Mouse (Mus musculus): ENCODE data around the gene Cxcl5. TPM values are rescaled to one million over a fixed set of nuclear protein-coding genes. Genes with fewer than 3 reads are reported as not detected.
"Not testable (repeated sequence)": the region's sequence is repeated elsewhere in the genome, so short reads cannot be mapped to it uniquely, and the experiment has no call there.

Gene Cxcl5
- total and polyA plus RNA-seq, 2 experiments from 2014 or later = 0.28 TPM; not detected in 1

DNA sequence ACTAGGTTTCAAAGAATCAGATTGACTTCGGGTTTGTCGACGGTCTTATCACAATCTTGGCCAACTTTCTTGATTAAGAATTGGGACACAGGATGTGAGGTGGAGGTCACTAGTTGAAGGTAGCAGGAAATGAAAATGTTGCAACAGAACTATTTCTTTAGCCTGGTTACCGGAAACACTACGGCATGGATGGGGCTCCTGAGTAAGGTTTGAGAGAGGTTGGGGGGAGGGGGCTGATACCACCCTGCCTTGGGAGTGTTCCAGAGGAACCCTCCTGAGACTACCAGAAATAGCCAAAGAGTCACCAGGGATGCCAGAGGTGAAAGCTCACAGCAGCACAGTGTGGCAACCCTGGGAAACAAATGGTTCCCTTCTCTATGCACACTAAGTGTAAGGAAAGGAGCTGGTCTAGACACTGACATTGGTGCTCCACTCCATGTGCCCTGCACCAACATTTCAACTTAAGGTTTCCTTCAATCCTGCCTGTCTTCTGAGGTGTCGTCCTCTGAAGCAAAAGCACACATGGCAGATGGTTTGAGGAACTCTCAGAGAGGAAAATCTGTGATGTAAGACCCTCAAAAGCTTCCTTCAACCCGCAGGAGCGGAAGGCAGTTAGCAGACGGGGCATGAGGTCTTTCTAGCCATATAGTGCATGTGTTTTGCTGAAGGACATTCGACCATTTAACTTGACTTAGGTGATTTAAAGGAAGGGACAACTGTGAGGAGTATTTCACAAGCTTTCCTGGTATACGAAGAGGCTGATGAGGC, 30.3 kb downstream of the Cxcl5 start:
- Histone ChIP-seq H3K27ac (ENCODE audit: low read depth, low read length) (no peak overlapping the region), H3K4me1 (ENCODE audit: insufficient read depth, low read length) (peaks cover 3% of the 10 kb centered on the region), H3K4me2 (ENCODE audit: low read depth, low read length, poor library complexity, severe bottlenecking) (no peak overlapping the region), H3K9me3 (ENCODE audit: low read length) (no peaks in the 10 kb centered on the region), H3K27me3 (ENCODE audit: insufficient read depth, low read length) (no peaks in the 10 kb centered on the region), H3K4me3 (ENCODE audit: low read depth, low read length) (no peak overlapping the region), H3K36me3 (ENCODE audit: insufficient read depth, low read length) (no peaks in the 10 kb centered on the region), H3K9ac (replicated peaks; ENCODE audit: low read length, poor library complexity, severe bottlenecking) (no peak overlapping the region)
- no peak for TF ChIP-seq CTCF (IDR thresholded peaks at IDR 0.05)
- DNase-seq (ENCODE audit: low spot score) (no peak), ATAC-seq (ENCODE audit: low FRiP score) (no peak)
- WGBS = 87% methylated on average over 11 of the region's 11 CpGs

- H3K27ac ChIP-seq (ENCODE audit: low read depth, low read length) = no peak overlapping the region
- ATAC-seq (ENCODE audit: low FRiP score) = no peak
- H3K4me3 ChIP-seq (ENCODE audit: low read depth, low read length) = no peak overlapping the region
- H3K27me3 ChIP-seq (ENCODE audit: insufficient read depth, low read length) = no peaks in the 10 kb centered on the region
- no peaks in the 10 kb centered on the region for H3K9me3 ChIP-seq (ENCODE audit: low read length)
- no peak for DNase-seq (ENCODE audit: low spot score)
- WGBS = 86% methylated on average over 8 of the region's 8 CpGs
- H3K4me1 ChIP-seq (ENCODE audit: insufficient read depth, low read length) = peaks cover 3% of the 10 kb centered on the region
- H3K36me3 ChIP-seq (ENCODE audit: insufficient read depth, low read length) = no peaks in the 10 kb centered on the region
- no peak for TF ChIP-seq CTCF (IDR thresholded peaks at IDR 0.05)
- H3K9ac ChIP-seq (replicated peaks; ENCODE audit: low read length, poor library complexity, severe bottlenecking) = no peak overlapping the region
- H3K4me2 ChIP-seq (ENCODE audit: low read depth, low read length, poor library complexity, severe bottlenecking) = no peak overlapping the region
Measured at GRCm38 (mm10) chr5:90790074-90790502, 30.9 kb downstream of the Cxcl5 start.

DNA sequence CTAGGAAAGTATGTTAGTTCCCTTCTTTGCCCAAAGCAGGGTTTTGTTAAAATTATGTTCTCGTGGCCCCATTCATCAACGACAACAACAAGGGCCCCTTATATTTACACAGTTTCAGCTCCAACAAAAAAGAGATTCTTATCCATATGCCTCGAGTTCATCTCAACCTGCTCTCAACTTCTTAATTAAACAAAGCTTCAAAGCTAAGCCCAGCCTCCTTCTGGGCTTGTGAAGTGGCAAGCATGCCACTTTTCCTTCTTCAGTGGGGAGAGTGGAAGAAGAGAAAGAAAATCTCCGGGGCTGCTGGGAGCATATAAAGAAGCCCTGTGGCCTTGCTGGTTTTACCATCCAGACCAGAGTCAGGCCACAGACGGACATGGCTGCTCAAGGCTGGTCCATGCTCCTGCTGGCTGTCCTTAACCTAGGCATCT, 35.0 kb downstream of the Cxcl5 start, which contains the start of gene Cxcl15:
Cxcl15 (plus strand) TSS at position 340 of the 431 bp plus-strand sequence.
- Histone ChIP-seq H3K27ac (ENCODE audit: low read depth, low read length) (no peak within 1 kb of the TSS), H3K4me3 (ENCODE audit: low read depth, low read length) (no peak within 1 kb of the TSS), H3K9ac (replicated peaks; ENCODE audit: low read length, poor library complexity, severe bottlenecking) (no peak within 1 kb of the TSS), H3K27me3 (ENCODE audit: insufficient read depth, low read length) (no peaks in the 10 kb centered on the region), H3K4me1 (ENCODE audit: insufficient read depth, low read length) (no peaks in the 10 kb centered on the region), H3K36me3 (ENCODE audit: insufficient read depth, low read length) (no peaks in the 10 kb centered on the region), H3K9me3 (ENCODE audit: low read length) (no peaks in the 10 kb centered on the region), H3K4me2 (ENCODE audit: low read depth, low read length, poor library complexity, severe bottlenecking) (no peak within 1 kb of the TSS)
- WGBS = 74% methylated on average over 5 of the region's 5 CpGs
- no peak for TF ChIP-seq CTCF (IDR thresholded peaks at IDR 0.05)
- DNase-seq (ENCODE audit: low spot score) = no peak
- ATAC-seq (ENCODE audit: low FRiP score) = no peak

- not testable (repeated sequence) for H3K9me3 ChIP-seq (ENCODE audit: low read length); H3K4me3 ChIP-seq (ENCODE audit: low read depth, low read length); H3K27me3 ChIP-seq (ENCODE audit: insufficient read depth, low read length); H3K9ac ChIP-seq (replicated peaks; ENCODE audit: low read length, poor library complexity, severe bottlenecking); H3K4me1 ChIP-seq (ENCODE audit: insufficient read depth, low read length); H3K36me3 ChIP-seq (ENCODE audit: insufficient read depth, low read length); H3K4me2 ChIP-seq (ENCODE audit: low read depth, low read length, poor library complexity, severe bottlenecking); ATAC-seq (ENCODE audit: low FRiP score); H3K27ac ChIP-seq (ENCODE audit: low read depth, low read length); DNase-seq (ENCODE audit: low spot score)
- 96% methylated on average over 2 of the region's 2 CpGs for WGBS
Measured at GRCm38 (mm10) chr5:90795392-90795791, 36.2 kb downstream of the Cxcl5 start.

- Histone ChIP-seq H3K9ac (replicated peaks; ENCODE audit: low read length, poor library complexity, severe bottlenecking) (no peak overlapping the region), H3K4me2 (ENCODE audit: low read depth, low read length, poor library complexity, severe bottlenecking) (no peak overlapping the region), H3K36me3 (ENCODE audit: insufficient read depth, low read length) (no peaks in the 10 kb centered on the region), H3K9me3 (ENCODE audit: low read length) (no peaks in the 10 kb centered on the region), H3K27me3 (ENCODE audit: insufficient read depth, low read length) (no peaks in the 10 kb centered on the region), H3K4me1 (ENCODE audit: insufficient read depth, low read length) (no peaks in the 10 kb centered on the region), H3K4me3 (ENCODE audit: low read depth, low read length) (no peak overlapping the region), H3K27ac (ENCODE audit: low read depth, low read length) (no peak overlapping the region)
- ATAC-seq (ENCODE audit: low FRiP score) = no peak
- DNase-seq (ENCODE audit: low spot score) = no peak
- no peak for TF ChIP-seq CTCF (IDR thresholded peaks at IDR 0.05)
Measured at GRCm38 (mm10) chr5:90804574-90804973, 45.4 kb downstream of the Cxcl5 start.

GRCm38 (mm10) chr5:90806050-90806449, 46.9 kb downstream of the Cxcl5 start:
- Histone ChIP-seq H3K4me2 (ENCODE audit: low read depth, low read length, poor library complexity, severe bottlenecking) (no peak overlapping the region), H3K27ac (ENCODE audit: low read depth, low read length) (no peak overlapping the region), H3K36me3 (ENCODE audit: insufficient read depth, low read length) (no peaks in the 10 kb centered on the region), H3K9ac (replicated peaks; ENCODE audit: low read length, poor library complexity, severe bottlenecking) (no peak overlapping the region), H3K4me1 (ENCODE audit: insufficient read depth, low read length) (no peaks in the 10 kb centered on the region), H3K9me3 (ENCODE audit: low read length) (no peaks in the 10 kb centered on the region), H3K4me3 (ENCODE audit: low read depth, low read length) (no peak overlapping the region), H3K27me3 (ENCODE audit: insufficient read depth, low read length) (no peaks in the 10 kb centered on the region)
- ATAC-seq (ENCODE audit: low FRiP score) (no peak), DNase-seq (ENCODE audit: low spot score) (no peak)
- no peak for TF ChIP-seq CTCF (IDR thresholded peaks at IDR 0.05)

All from midbrain, postnatal 0 days (tissue).